Mouse (Mus musculus) kidney, adult 9 months (tissue): ENCODE measurements at regions not wholly inside any gene's neighbourhood (a gene's known extent, or its start where the extent isn't known, plus 50 kb on each side); places are given as distances from the start of the nearest gene placed in this dataset.

Source experiments
- DNase-seq: peaks from one replicate; pipeline ENCODE4 v3.0.0; 2022

DNA sequence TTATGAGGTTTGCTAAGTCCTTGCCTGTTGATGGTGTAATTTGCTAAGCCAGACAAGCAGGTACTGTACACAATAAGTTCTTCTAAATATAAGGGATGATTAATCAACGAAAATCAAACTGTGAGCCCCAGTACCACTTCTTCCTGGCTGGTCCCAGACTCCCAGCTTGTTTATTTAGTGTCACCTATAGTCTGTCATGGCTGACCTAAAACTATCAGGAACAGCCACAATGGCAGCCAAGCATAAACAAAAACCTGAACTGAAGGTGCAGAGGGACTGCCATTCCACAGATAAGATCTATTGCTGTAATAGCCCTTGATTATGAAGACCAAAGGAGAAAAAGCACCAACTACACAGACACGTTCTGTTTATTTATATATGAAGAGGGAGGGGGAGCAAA lies 180.9 kb upstream of the Dph6 start:
- no peak for DNase-seq

DNA sequence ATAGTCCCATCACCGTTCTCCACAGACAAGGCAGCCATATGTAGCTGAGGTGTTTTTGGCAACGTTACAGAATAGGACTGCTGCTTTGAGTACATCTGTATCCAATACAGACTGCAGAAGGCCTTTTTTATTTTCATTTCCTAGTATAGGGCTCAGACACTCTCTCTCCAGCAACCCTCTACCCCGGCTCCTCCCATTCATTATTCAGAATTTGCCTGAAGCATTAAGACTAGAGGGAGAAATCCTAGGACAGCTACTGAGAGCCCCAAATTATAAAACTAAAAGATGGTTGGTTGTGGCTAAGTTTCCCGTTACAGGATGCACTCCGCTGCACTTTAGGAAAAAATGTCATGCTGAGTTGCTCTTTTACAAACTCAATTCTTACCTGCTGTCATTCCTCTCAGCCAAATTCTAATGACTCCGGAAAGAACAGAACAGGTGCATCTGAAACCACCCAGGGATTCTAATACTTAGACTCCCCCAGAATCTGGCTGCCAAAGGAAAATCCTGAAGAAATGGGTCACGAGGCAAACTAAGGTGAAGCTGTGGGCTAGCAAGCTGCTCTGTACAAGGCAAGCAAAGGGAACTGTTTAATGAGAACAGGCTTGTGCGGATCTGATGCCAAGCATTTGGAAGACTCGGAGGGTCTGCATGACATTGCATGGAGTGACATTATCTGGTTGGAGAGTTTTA lies 189.1 kb upstream of the Dph6 start:
- no peak for DNase-seq

DNA sequence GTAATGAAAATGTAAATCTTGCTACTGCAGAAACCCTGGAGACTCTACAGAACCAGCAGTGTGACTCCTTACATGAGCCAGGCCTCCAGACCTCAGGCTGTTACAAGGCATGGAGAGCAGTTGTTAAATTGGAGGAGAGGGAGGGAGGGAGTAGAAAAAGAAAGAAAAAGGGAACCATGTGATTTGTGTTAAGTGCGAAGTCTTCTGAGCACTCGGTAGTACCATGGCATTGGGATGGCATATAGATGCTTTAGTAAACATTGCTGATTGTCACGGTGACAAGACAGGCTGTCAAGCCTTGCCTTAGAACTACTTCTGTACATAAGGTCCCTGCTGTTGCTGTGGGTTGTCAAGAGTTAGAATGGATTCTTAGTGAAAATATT lies 189.6 kb upstream of the Dph6 start:
- DNase-seq: no peak

DNA sequence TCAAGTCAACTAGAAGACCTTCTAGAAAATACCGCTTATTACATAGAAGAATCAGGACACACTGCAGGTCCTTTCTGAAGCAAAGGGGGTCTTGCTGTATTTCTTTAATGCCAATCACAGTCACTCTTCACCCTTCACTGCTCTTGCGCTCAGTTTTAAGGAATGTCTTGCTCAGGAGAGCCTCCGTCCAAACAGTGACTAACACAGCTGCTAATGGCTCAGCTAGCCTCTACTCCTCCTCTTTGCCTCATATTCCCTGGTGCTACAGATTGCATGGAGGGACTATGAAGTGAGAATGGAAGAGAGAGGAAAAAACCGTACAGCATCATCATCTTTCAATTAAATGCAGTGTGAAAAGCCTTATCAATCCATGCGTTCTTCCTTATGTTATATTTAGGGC lies 193.7 kb upstream of the Dph6 start:
- DNase-seq: no peak

DNA sequence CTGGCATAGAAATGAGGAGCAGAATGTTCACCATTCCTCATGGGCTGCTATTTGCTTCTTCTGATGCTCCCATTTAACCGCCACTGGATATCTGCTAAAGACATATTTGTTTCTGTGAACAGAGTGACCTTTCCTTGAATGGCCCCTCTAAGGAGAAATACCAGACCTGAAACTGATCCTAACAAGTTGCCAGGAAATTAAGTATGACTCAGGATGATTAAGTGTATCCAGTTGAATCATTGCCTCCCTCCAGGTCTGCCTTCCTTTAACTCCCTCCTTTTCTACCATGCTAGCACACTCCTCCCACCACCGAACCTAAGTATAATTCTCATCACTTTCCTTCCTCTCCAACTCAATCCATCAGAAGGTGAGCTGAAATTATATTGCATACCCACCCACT lies 194.2 kb upstream of the Dph6 start:
- DNase-seq: no peak

DNA sequence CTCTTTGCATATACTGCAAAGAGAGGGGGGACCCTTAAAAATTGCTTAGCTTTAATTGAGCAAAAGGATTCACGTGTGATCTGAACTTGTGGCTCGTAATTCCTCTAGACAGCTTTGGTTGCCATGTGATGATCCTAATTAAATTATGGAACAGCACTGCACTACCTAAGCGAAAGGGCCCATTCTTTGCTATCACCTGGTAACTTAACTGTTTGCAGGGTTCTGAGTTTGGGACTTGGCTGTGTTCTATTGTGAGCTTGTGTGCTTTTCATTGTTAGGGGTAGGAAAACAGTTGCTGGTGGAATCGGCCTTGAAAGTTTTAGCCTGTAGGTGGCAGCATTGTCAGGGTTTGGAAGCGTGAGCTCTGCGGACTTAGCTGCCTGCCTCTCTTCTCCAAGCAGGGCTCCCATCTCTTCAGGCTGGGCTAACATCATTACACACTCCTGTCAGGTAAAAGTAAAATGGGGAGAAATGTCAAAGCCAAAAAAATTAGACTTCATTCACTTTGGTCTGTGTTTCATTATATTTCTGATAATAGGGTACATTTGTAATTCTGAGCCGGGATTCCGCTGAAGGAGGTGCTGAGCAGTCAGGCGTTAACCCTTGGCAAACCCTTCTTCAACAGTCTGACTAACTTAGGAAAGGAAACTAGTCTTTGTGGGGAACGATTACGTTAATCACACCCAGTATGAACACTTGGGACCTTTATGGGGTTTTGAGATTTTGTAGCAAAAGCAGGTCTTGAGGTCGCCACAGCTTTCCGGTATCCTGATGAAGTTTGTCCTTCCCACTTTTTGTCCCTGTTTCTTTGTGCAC lies 199.2 kb upstream of the Dph6 start:
- peak; percentile 81 for DNase-seq

DNA sequence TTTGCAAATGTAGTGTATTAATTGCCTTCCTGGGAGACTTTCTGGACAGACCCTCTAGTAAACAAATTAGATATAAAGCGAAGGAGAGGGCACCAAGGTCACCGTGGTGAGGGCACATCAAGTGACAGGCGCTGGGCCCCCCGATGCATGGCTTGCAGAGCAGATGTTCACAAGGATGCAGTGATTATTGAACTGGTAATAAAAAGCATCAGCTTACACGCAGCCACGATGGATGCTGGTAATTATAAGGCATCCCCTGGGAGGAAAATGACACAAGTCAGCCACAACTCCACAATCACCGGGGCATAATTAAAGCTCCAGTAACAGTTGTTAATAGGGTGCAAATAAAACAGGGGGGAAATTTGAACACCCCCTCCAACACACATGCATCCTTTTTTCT lies 217.5 kb upstream of the Dph6 start:
- no peak for DNase-seq

DNA sequence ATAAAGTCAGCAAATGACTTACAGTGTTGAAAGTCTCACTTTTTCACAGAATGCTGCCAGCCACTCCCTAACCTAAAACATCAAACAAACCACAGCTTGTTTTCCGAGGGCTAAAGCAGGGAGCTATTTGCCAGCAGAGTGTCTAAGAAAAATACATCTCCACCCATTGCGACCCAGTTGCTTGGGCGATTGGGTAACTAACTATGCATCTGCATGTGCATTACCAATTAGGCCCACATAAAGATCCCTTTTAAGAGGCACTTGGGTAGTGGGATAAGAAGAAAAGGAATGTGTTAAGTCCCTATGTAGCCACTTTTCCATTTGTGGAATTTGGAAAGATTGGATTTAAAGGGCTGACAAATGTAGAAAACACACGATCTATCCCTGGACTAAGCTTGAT lies 218.3 kb upstream of the Dph6 start:
- DNase-seq: no peak

DNA sequence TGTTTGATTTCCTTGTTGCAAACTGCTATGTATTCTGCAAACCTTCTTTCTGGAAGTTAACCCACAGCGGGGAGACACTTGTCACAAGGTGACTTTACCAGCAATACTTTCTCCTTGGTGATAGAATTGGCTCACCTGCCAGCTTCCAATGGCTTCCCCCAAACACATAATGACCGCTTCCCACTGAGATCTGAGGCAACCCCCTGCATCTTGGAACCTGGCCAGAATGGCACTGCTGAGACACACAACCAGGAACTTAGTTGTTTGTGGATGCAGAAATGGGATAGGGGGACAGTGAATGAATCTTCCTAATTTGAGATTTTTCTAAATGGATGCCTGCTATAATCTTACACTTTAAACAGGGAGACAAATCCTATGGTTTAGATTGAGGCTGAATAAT lies 224.3 kb upstream of the Dph6 start:
- no peak for DNase-seq

DNA sequence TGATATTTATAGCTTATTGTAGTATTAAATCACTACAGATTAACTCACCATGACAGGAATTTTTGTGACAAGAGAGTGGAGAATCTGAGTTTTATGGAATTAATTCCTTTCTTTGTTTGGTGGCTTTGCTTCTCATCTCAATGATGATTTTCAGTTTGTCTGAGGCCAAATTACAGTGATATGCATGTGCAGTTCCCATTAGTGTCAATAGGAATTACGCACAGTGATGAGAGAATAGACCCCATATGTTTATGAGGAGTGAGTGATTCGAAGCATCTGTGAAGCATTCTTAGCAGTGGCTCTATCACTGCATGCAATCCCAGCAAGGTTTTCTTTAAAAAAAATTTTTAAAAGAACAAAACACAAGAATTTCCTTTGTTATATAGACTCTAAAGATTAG lies 225.0 kb upstream of the Dph6 start:
- no peak for DNase-seq

DNA sequence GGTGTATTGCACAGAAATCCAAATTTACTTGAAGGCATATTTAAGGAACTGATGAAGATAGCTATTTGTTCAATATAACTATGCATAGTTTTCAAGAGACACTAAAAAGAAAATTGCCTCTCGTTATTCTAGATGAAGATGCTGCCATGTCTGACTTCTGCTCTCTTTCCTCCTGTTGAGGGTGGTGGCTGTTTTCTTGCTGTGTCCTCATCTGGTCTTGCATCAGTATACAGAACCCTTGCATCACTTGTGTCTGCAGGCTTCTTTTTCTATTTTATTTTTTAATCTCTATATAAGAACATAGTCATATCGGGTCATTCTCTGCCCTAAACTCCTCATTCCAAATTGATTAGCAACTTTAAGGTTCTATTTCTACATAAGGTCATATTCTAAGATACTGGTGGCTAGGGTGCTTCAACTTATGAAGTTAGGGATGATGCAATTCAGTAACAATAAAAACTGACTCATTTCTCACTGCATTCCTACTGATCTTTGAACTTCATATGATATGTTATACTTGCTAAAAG lies 231.0 kb upstream of the Dph6 start:
- no peak for DNase-seq

DNA sequence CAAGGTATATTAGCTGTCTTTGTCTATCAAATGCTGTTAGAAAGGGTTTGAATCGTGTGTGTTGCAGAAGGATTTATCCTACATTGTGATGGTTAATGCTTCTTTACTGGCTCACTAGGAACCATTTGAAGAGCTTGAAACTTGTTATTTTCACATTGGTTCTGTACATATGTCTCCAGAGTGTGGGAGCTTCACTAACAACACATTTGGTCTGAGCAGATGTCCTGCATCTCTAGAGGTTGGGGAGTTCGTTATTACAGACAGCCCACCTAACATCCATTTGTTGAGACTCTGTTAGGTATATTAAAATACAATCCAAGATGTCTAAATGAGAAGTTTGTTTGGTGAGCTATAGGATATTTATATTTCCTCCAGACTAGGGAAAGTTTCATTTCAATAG lies 244.0 kb upstream of the Dph6 start:
- no peak for DNase-seq

DNA sequence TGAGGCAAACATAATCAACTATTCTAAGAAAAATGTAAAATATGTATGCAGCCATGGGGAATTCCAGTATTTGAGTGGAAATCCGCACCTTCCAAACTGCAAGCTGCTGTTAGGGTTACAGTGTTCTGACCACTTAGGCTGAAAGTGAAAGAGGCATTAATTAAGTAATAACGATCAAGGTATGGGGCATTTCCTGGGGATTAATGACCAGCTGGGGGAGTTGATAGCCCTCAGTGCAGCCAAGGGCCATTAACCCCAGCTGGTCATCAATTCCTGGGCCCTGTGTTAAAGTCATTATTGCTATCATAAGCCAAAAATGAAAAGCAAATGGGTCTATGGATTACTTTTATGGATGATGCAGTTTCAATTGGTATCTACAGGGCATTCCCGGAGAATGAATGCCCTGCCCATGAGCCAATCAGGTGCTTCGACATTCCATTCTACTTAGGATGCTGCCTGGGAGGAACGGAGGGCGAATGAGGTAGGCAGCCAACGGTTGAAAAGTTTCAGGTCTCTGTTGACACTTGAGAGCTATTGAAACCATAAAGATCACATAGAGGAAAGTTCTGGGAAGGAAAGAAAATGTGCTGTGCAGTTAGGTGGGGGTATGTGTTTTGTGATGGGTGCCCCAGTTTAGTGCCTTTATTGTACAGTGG lies 257.2 kb upstream of the Dph6 start:
- no peak for DNase-seq

DNA sequence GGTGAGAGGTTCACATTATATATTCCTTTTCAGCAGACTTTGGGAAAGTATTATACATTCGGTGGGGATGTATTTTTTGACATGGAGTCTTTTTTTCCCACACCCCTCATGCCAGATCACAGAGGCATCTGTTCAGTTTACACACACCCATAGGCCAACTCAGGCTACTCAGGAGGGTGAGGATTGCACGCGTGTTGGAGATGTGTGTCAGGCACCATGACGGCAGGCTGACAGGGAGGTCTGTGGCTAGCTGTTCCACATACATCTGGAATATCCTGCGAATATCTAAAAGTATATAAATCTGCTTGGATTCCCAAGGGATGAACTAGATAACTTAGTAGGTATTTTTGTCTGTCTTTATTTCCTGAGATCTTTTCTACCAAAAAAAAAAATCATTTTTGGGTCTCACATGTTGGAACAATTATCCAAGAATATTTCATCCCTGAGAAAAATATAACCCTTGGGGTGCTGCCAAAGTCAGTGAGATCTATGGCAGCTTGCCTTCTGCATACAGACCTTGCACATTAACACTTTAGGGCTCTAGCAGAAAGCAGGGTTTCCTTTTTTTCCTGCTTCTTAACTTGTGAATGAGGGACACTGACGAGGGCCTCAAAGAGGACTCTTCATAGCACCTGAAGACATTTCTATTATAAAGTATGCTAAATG lies 260.4 kb upstream of the Dph6 start:
- DNase-seq: peak; percentile 12

DNA sequence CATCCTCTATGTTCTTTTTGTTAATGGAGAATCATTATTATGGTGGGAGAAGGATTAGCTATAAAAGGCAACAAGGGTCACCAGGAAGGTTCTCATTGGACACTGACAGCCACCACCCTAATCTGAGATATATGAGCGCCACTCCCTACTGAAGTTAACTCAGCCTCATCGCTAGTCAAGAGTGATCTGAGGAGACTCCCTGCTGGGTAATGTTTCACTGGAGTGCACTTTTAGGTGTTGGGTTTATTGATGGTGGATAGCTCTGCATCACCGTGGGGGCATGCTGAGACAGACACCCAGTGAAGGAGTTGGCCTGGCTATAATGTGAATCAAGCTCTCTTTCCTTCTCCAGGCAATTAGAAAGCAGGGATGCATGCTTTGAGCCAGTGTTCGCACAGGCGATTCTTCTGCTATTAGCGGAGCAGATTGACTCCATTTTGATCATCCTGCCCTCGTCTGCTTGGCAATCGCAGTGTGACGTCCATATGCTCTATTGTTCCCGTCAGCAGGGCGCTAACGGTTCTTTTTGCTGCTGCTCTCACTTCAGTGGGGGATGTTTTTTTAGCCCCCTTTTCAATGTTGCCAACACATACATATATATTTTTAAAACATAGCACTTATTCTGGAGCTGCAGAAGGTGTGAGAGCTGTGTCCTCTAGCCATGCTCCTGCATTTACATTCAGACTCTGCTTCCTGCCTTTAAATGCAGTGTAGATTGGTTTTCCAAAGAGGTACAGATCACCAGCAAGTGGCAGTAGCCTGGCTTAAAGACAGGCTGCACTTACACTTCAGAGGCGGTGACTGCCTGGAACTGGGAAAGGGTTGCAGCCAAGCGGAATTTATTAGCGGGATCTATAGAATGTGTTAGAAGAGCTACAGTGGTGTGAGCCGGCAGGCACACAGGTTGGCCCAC lies 263.9 kb upstream of the Dph6 start:
- DNase-seq: no peak

DNA sequence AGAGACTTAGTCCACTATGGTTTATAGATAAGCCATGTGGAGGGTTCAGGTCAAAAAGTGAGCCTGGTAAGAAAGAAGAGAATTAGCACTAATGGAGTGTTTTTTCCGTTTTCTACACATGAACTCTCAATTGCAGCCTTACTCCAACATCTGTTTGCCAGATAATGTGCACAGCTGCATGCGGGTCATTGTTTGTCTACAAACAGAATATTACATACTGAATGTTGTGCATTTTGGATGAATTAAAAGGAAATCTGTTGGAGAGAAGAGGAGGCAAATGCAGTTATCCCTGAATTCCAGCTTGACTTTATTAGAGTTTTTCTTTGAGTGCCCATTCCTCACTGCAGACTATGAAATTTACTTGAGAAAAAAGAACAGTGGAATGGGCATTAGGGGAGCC lies 269.1 kb upstream of the Dph6 start:
- no peak for DNase-seq

DNA sequence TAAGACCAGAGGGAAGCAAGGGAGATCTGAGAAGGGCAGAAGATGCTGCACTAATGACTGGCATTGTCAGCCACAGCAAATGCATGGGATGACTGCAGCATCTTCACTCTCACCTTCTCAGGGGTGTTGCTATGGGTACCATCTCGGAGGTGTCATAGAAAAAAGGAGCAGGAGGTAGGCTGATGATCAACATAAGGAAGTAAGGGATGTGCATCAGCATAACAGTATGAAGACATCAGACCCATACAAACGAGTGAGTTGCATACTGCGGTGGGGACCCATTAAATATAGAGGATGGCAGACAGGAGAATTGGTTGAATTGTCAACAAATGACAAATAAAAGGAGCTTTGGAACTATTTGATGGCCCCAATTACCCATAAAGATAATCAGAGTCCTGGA lies 280.7 kb upstream of the Dph6 start:
- DNase-seq: no peak

DNA sequence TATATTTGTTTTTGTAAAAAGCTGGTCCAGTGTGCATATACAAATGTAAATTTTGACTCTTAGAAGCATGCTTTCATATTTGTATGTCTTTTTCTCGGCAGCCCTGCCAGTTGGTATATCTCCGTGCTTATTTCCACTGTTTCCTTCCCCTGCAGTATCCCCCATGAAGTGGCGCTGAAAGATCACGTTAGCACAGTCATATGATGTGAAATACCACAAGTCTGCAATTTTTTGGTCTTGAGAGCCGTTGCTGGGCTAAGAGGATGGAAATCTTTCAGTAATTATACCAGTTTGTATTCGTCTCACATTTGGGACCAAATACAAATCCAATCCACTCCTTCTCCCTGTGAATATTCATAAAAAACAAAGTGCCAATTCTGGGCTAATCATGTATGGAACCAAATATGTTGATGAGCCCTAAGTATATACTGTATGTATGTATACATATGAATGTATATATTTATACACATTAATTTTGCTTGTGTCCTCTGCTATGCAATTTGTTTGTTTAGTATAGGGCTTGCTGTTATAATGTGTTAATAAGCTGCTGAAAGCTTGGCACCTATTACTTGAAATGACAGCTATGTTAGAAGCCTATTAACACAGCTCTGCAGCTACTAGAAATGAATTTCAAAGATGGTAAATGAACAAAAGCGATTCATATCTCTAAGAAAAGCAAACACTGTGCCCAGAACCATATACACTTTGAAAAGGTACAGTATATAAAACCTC lies 283.8 kb upstream of the Dph6 start:
- DNase-seq: no peak

DNA sequence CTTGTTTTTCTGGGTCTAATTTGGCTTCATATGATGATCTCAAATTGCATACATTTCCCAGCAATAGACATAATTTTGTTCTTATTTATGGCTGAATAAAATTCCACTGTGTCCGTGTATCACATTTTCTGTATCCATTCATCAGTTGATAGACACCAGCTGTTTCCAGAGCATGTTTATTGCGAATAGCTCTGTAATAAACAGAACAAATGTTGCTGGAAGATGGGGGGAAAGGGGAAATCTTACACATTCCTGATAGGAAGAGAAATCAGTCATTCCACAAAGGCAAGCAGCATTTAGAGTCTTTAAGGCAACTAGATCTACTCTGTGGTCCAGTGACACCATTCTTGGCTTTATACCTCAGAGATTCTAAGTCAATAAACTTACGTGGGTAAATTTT lies 311.3 kb upstream of the Dph6 start:
- DNase-seq: no peak

DNA sequence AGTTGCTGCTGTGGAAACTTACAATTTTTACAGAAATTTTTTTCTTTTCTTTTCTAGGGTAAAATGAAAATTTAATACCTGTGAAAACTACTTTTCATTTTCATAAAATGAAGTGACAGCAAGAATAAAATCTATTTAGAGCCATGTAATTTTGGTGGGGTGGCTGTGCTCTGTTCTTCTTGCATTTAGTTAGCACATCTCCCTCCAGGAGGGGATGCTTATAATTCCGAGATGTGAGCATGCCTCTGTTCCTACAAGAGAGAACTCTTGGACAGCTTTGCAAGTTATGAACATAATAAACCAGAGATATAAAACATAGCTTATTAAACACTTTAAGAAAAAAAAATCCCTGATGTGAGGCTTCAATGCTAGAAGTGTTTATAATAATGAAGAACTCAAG lies 313.9 kb upstream of the Dph6 start:
- no peak for DNase-seq

DNA sequence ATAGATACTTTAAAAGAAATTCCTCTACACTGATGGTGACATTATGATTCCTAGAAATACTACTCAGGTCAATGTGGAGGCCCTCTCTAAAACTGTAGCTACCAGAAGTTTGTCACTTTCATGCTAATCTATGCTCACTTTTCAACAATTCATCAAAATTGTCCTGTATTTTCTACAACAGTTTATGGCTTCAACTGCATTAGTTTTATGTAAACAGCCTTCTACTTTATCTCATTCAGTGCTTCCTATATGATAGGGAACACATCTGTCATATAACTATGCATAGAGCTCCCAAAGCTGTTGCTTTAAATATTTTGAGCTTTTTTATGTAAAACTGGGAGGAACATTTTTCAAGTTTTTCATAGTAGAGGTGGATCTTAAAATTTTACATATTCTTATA lies 338.7 kb upstream of the Dph6 start:
- DNase-seq: no peak

DNA sequence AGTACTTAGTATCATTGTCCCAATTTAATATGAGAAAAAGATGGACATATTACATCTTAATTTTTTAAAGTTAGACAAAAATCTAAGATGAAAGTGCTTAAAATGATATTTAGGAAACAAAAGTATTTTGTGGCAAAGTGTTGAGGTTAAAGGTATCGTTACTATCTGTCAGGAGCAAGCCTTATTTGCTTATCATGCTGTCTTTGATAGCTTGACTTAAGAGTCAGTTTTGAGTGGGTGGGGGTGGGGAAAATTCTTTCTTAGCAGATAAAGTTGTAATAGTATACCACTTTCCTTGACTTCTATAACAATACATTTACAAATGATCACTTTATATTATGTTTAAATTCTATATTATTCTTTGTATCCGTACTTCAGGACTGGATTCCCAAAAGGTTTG lies 339.1 kb upstream of the Dph6 start:
- DNase-seq: no peak
